8 mouse cellular contexts compared by ENCODE assay signal in the genomic region with DNA sequence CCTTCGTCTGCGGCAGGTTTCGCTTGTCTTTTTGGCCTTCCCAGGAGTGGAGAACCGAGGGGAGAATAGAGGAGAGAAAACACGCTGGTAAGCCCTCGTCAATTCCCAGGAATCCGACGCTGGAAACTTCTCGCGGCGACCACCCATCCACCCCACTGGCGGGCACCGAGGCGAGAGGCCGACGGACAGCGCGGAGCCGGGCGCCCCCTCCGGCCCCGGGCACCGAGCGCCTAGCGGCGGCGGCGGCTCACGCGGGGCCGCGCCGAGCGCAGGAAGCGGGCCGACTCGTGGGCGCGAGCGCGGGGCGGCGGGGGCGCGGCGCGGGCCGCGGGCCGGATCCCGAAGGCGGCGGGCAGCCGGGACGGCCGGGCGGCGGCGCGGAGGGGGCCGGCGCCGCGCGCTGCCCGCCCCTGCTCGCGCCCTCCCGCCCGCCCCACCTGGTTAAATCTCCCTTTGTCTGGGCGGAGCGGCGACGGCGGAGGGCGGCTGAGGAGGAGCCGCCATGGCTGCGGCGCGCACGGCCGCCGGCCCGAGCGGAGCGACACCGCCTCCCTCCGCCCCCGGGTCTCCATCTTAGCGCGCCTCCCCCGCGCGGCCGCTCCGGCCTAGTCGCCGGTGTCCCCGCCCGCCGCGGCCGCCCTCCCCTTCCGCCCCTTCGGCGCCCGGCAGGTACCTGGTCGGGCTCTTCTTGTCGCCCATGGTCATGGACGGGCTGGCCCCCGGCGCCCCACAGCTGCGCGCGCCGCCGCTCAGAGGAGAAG. TPM values are rescaled to one million over a fixed set of nuclear protein-coding genes. Genes with fewer than 3 reads are reported as not detected.
DNase-seq lines count a peak whose midpoint lies in the region; ATAC-seq lines count a peak whose summit lies in the region.

No protein-coding gene starts in this region.

- peak; percentile 49 for DNase-seq in 3T3-L1 (ENCODE audit: low read depth, low spot score)
- peak; percentile 43 to 45 for DNase-seq in adrenal gland, postnatal 4 days (ENCODE audit: low spot score in 2 of 2)
- peak; percentile 42 for DNase-seq in heart, adult 8-10 months (ENCODE audit: low spot score)
- peak; percentile 70 to 71 for DNase-seq in kidney, adult 8-10 months
- peak; percentile 78 to 79 for DNase-seq in spleen, postnatal 10 days (ENCODE audit: low spot score in 2 of 2)

- peaks cover 34% of the 10 kb centered on the region for H3K4me1 ChIP-seq in embryonic facial prominence, embryonic 13.5 days
- H3K4me1 ChIP-seq in limb, embryonic 15.5 days, result peaks cover 21% of the 10 kb centered on the region
- H3K4me1 ChIP-seq in midbrain, embryonic 16.5 days (ENCODE audit: control insufficient read depth, insufficient read depth, low read length), result peaks cover 31% of the 10 kb centered on the region

- 0 out of 2 replicates have a peak, but pooled peaks cover 3% of the 10 kb centered on the region for H3K27me3 ChIP-seq in embryonic facial prominence, embryonic 13.5 days
- no peaks in the 10 kb centered on the region for H3K27me3 ChIP-seq in limb, embryonic 15.5 days
- H3K27me3 ChIP-seq in midbrain, embryonic 16.5 days (ENCODE audit: control insufficient read depth, insufficient read depth, low read depth, low read length), result peaks cover 5% of the 10 kb centered on the region; the same call in 1 of the 2 replicates

- H3K9me3 ChIP-seq in embryonic facial prominence, embryonic 13.5 days, result no peaks in the 10 kb centered on the region
- no peaks in the 10 kb centered on the region for H3K9me3 ChIP-seq in limb, embryonic 15.5 days
- no peaks in the 10 kb centered on the region for H3K9me3 ChIP-seq in midbrain, embryonic 16.5 days (replicated peaks; ENCODE audit: control insufficient read depth, low read length, poor library complexity, severe bottlenecking)

- H3K9ac ChIP-seq in embryonic facial prominence, embryonic 13.5 days, result peak overlapping the region; percentile 92
- H3K9ac ChIP-seq in limb, embryonic 15.5 days, result peak overlapping the region; percentile 77
- H3K9ac ChIP-seq in midbrain, embryonic 16.5 days (ENCODE audit: low read depth, low read length), result peak overlapping the region; percentile 90

- WGBS in embryonic facial prominence, embryonic 13.5 days, result under 1% methylated on average over 75 of the region's 117 CpGs
- 0% methylated on average over 37 of the region's 117 CpGs for WGBS in limb, embryonic 15.5 days
- 0% methylated on average over 47 of the region's 117 CpGs for WGBS in midbrain, embryonic 16.5 days

- H3K4me2 ChIP-seq in embryonic facial prominence, embryonic 13.5 days, result peak overlapping the region; percentile 82
- peak overlapping the region; percentile 57 for H3K4me2 ChIP-seq in limb, embryonic 15.5 days
- peak overlapping the region; percentile 72 for H3K4me2 ChIP-seq in midbrain, embryonic 16.5 days (ENCODE audit: low read length)

- peak overlapping the region; percentile 97 for H3K27ac ChIP-seq in embryonic facial prominence, embryonic 13.5 days
- H3K27ac ChIP-seq in limb, embryonic 15.5 days, result peak overlapping the region; percentile 96
- peak overlapping the region; percentile 97 for H3K27ac ChIP-seq in midbrain, embryonic 16.5 days (ENCODE audit: low read length)

- peak; percentile 74 for ATAC-seq in embryonic facial prominence, embryonic 13.5 days (ENCODE audit: insufficient number of reproducible peaks, insufficient read depth, low FRiP score, low TSS enrichment, low read depth)
- peak; percentile 76 for ATAC-seq in limb, embryonic 15.5 days (ENCODE audit: insufficient number of reproducible peaks, low FRiP score, low TSS enrichment, low read depth)
- peak; percentile 81 for ATAC-seq in midbrain, embryonic 16.5 days

- H3K36me3 ChIP-seq in embryonic facial prominence, embryonic 13.5 days, result no peaks in the 10 kb centered on the region
- H3K36me3 ChIP-seq in limb, embryonic 15.5 days, result no peaks in the 10 kb centered on the region
- H3K36me3 ChIP-seq in midbrain, embryonic 16.5 days (ENCODE audit: control insufficient read depth, insufficient read depth, low read length), result no peaks in the 10 kb centered on the region

- H3K4me3 ChIP-seq in embryonic facial prominence, embryonic 13.5 days, result peak overlapping the region; percentile 76
- H3K4me3 ChIP-seq in limb, embryonic 15.5 days, result peak overlapping the region; percentile 73
- peak overlapping the region; percentile 70 for H3K4me3 ChIP-seq in midbrain, embryonic 16.5 days (ENCODE audit: low read depth, low read length)

RNA-seq across cellular contexts. Expression of a gene that starts 0.5 kb away (rescaled TPM):
- total RNA-seq in adrenal gland, postnatal 4 days (2021), result 10 to 100 TPM; 34.1 to 34.7 TPM
- 22.0 and 27.6 TPM in 2 replicates for polyA plus RNA-seq in embryonic facial prominence, embryonic 13.5 days (2015; fragmentation: Nextera tagmentation; extraction: Ambion mirVana)
- 10 to 100 TPM in 2 of 4 experiments, 1 to 10 TPM in 2; 9.6 to 11.9 (median 10.5) TPM for total RNA-seq in heart, adult 8-10 months (2022)
- 14.7 and 21.3 TPM in 2 replicates for polyA plus RNA-seq in limb, embryonic 15.5 days (2015; fragmentation: Nextera tagmentation; extraction: Ambion mirVana)
- polyA plus RNA-seq in midbrain, embryonic 16.5 days (2015; fragmentation: Nextera tagmentation; extraction: Ambion mirVana), result 25.3 and 28.5 TPM in 2 replicates

Comparison
In these comparisons a context has a peak if more than half of its experiments do, and no peak if none do; other contexts are left out.
1. Peak in every context shown above with its lines: DNase-seq, ATAC-seq, H3K4me3 ChIP-seq and H3K27ac ChIP-seq.